Mouse (Mus musculus) liver, embryonic 18 days (tissue): ENCODE measurements around the gene Gm29776. TPM values are rescaled to one million over a fixed set of nuclear protein-coding genes. Genes with fewer than 3 reads are reported as not detected.

Source experiments
- polyA plus RNA-seq: library from polyadenylated mRNA; depleted of rRNA; stranded (reverse); fragments of >200 nt; gene quantifications from 2 replicates; pipeline ENCODE4 v1.2.3, GENCODE M21; 2012; rRNA removed

Gene Gm29776
- 0.05 and 0.06 TPM in 2 replicates for polyA plus RNA-seq

GRCm38 (mm10) chr14:54698733-54699132 is at the start of gene Gm29776:
Gene Gm29776, minus strand, starts transcription at chr14:54698833.

DNA sequence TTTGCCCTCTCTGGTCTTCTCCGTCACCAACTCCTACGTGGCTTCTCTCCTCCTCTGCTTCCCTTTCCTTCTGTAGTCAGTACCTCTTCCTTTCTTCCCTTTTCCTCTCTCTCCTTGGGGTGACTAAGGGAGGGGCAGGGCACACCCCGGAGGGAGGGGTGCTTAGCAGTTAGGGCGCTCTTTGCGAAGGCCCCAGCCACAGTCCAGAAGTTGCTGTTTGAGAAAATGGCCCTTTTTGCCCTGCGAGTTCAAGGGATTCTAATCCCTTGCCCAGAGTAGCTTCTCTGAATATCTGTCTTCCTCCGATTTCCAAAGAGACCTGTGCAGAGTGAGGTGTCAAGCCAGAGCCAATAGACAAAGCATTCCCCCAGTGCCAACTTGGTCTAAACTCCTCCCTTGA is 13.4 kb upstream of the Gm29776 start, which contains the start of gene Cebpe:
Cebpe (minus strand) TSS at position 101 of the 400 bp plus-strand sequence.

DNA sequence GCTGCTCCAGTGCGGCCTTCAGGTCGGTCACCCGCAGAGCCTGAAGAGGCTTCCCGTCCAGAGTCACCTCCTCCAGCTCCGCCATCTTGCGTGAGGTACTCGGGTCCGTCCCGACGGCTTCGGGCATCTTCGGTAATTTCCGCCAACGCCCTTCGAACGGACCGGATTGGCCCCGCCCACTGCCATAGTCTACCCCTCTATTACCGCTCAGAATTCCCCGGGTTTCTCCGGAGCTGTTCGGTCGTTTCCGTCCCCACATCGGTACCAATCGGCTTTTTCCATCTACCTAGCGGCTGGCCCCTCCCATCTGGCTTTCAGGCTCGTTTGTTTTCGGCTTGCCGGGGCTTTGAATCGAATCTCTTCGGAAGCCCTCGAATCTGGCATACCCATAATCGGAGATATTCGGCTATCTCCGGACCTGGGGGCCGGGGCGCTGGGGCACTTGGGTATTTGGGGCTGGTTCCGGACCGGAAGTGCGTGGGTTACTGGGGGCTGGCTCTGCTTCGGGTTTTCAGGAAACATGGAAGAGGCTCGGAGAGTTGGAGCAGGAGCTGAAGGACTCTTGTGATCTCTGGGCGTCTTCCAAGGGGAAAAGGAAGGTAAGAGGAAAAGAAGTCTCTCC is 12.0 kb downstream of the Gm29776 start, which contains the start of gene Acin1:
Acin1 (minus strand) TSS at position 410 of the 622 bp plus-strand sequence.

DNA sequence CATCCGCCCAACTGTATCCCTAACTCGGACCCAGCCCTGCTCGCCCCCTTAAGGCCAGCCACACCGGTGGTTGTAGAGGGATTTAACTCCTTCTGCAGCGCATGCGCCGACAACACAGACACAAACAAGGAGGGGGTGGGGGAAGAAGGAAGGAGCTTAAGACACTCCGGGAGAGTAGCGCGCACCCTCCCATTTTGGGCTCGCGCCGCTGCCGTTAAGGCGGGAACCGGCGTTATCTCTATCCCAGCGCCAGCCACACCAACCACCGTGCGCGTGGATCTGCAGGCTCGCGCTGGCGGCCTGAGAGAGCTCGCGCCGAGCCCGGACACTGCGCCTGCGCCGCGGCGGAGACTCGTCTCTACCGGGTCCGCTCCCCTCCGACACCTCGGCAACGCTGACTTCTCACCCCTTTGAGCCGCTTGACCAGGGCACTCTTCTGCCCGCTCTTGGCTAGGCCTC is 12.5 kb downstream of the Gm29776 start, which contains the start of gene 1700123O20Rik:
1700123O20Rik (plus strand) TSS at position 154 of the 459 bp plus-strand sequence.

Other genes starting within 250 kb of the Gm29776 start
- 16.5 and 18.2 TPM in 2 replicates for gene Lrp10, start 234.7 kb downstream of the Gm29776 start, polyA plus RNA-seq
- gene Rem2, start 222.7 kb downstream of the Gm29776 start, polyA plus RNA-seq, result 0.58 and 0.70 TPM in 2 replicates
- gene Prmt5, start 181.3 kb downstream of the Gm29776 start, polyA plus RNA-seq, result 16.9 and 17.1 TPM in 2 replicates
- 15.3 and 15.4 TPM in 2 replicates for gene Haus4, start 144.2 kb downstream of the Gm29776 start, polyA plus RNA-seq
- 6.1 and 6.2 TPM in 2 replicates for gene Ajuba, start 121.3 kb downstream of the Gm29776 start, polyA plus RNA-seq
- gene 4931414P19Rik, start 92.8 kb downstream of the Gm29776 start, polyA plus RNA-seq, result 4.4 and 4.9 TPM in 2 replicates
- 93.3 and 100 TPM in 2 replicates for gene Psmb5, start 80.8 kb downstream of the Gm29776 start, polyA plus RNA-seq
- gene Psmb11, start 77.4 kb downstream of the Gm29776 start, polyA plus RNA-seq, result not detected in 2 replicates
- not detected in 2 replicates for gene Gm17606, start 57.9 kb downstream of the Gm29776 start, polyA plus RNA-seq
- gene Cdh24, start 57.5 kb downstream of the Gm29776 start, polyA plus RNA-seq, result 0.96 and 1.1 TPM in 2 replicates
- 41.4 and 42.6 TPM in 2 replicates for gene 1700123O20Rik, start 12.6 kb downstream of the Gm29776 start, polyA plus RNA-seq
- 46.0 and 56.8 TPM in 2 replicates for gene Acin1, start 11.9 kb downstream of the Gm29776 start, polyA plus RNA-seq
- 25.7 and 34.3 TPM in 2 replicates for gene Cebpe, start 13.3 kb upstream of the Gm29776 start, polyA plus RNA-seq
- 4.7 and 5.1 TPM in 2 replicates for gene Slc7a8, start 83.1 kb upstream of the Gm29776 start, polyA plus RNA-seq
- not detected in 2 replicates for gene Rnf212b, start 115.3 kb upstream of the Gm29776 start, polyA plus RNA-seq
- 1.5 and 2.1 TPM in 2 replicates for gene Homez, start 172.1 kb upstream of the Gm29776 start, polyA plus RNA-seq
- gene Ppp1r3e, start 178.7 kb upstream of the Gm29776 start, polyA plus RNA-seq, result 1.9 and 2.0 TPM in 2 replicates
- gene Bcl2l2, start 184.5 kb upstream of the Gm29776 start, polyA plus RNA-seq, result 8.9 and 9.0 TPM in 2 replicates
- 0.07 and 0.12 TPM in 2 replicates for gene Gm20521, start 184.6 kb upstream of the Gm29776 start, polyA plus RNA-seq
- 101 and 125 TPM in 2 replicates for gene Pabpn1, start 193.7 kb upstream of the Gm29776 start, polyA plus RNA-seq
- 4.2 and 5.5 TPM in 2 replicates for gene Slc22a17, start 214.3 kb upstream of the Gm29776 start, polyA plus RNA-seq
- 0.38 and 0.47 TPM in 2 replicates for gene Efs, start 227.3 kb upstream of the Gm29776 start, polyA plus RNA-seq
- gene Il25, start 233.9 kb upstream of the Gm29776 start, polyA plus RNA-seq, result not detected in 2 replicates
- gene Cmtm5, start 237.4 kb upstream of the Gm29776 start, polyA plus RNA-seq, result 0.04 TPM in 1 of 2 replicates, not detected in the other